Mouse (Mus musculus): ENCODE results near the gene Olfr132. TPM values are rescaled to one million over a fixed set of nuclear protein-coding genes. Genes with fewer than 3 reads are reported as not detected.
"Not testable (repeated sequence)": the region's sequence is repeated elsewhere in the genome, so short reads cannot be mapped to it uniquely, and the experiment has no call there.

Olfr132 gene
- not detected in 2 replicates for polyA plus RNA-seq (2015; fragmentation: Nextera tagmentation; extraction: Ambion mirVana)

GRCm38 (mm10) chr17:38134426-38134825 is at the start of gene Olfr132:
Olfr132 (minus strand) TSS chr17:38134526.
- Histone ChIP-seq H3K4me1 (no peaks in the 10 kb centered on the region), H3K27ac (replicated peaks) (no peak within 1 kb of the TSS), H3K36me3 (no peaks in the 10 kb centered on the region), H3K9ac (no peak within 1 kb of the TSS), H3K4me3 (replicated peaks) (no peak within 1 kb of the TSS), H3K4me2 (replicated peaks) (no peak within 1 kb of the TSS), H3K9me3 (replicated peaks) (no peaks in the 10 kb centered on the region), H3K27me3 (no peaks in the 10 kb centered on the region)
- 53% methylated on average over 1 of the region's 1 CpGs for WGBS
- ATAC-seq (ENCODE audit: insufficient number of reproducible peaks, low FRiP score, low TSS enrichment, low read depth): no peak

DNA sequence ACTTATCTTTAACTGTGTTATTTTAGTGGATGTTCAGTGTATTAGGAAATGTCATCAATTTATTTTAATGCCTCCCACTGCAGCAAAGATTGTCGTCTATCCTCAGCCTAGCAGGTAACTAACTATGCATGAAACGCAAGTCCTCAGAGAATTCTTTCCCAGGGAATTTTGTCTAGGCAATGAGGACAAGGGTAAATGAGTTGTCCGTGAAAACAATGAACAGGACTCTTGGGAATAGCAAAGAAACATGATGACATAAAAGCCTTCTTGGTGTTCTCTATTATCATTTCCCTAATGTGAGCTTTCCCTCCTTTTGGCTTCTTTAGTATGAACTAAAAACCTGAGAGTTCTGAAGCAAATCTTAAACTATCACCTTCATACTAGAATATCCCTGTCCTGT is 36.8 kb upstream of the Olfr132 start, which contains the start of gene Olfr134:
Gene Olfr134, plus strand, starts transcription at position 301 of the 400 bp plus-strand sequence.
- Histone ChIP-seq H3K9me3 (replicated peaks) (no peaks in the 10 kb centered on the region), H3K9ac (no peak within 1 kb of the TSS), H3K4me2 (replicated peaks) (no peak within 1 kb of the TSS), H3K4me3 (replicated peaks) (no peak within 1 kb of the TSS), H3K36me3 (no peaks in the 10 kb centered on the region), H3K27ac (replicated peaks) (no peak within 1 kb of the TSS), H3K4me1 (no peaks in the 10 kb centered on the region), H3K27me3 (no peaks in the 10 kb centered on the region)
- WGBS: 71% methylated on average over 3 of the region's 3 CpGs
- no peak for ATAC-seq (ENCODE audit: insufficient number of reproducible peaks, low FRiP score, low TSS enrichment, low read depth)

- H3K9ac ChIP-seq: no peak within 1 kb of the TSS
- H3K4me3 ChIP-seq (replicated peaks): no peak within 1 kb of the TSS
- H3K9me3 ChIP-seq (replicated peaks): no peaks in the 10 kb centered on the region
- no peaks in the 10 kb centered on the region for H3K36me3 ChIP-seq
- WGBS: 78% methylated on average over 2 of the region's 2 CpGs
- H3K27me3 ChIP-seq: no peaks in the 10 kb centered on the region
- no peak for ATAC-seq (ENCODE audit: insufficient number of reproducible peaks, low FRiP score, low TSS enrichment, low read depth)
- H3K27ac ChIP-seq (replicated peaks): no peak within 1 kb of the TSS
- H3K4me1 ChIP-seq: no peaks in the 10 kb centered on the region
- no peak within 1 kb of the TSS for H3K4me2 ChIP-seq (replicated peaks)
These were observed 10.7 kb upstream of the Olfr132 start, which contains the start of gene Olfr133 for GRCm38 (mm10) chr17:38144981-38145380. Olfr133 (plus strand) TSS chr17:38145281.

- H3K4me2 ChIP-seq (replicated peaks); H3K4me3 ChIP-seq (replicated peaks); H3K9me3 ChIP-seq (replicated peaks); H3K27me3 ChIP-seq; H3K4me1 ChIP-seq; H3K27ac ChIP-seq (replicated peaks); H3K9ac ChIP-seq; ATAC-seq (ENCODE audit: insufficient number of reproducible peaks, low FRiP score, low TSS enrichment, low read depth); H3K36me3 ChIP-seq: not testable (repeated sequence)
- 60% methylated on average over 3 of the region's 3 CpGs for WGBS
These were observed 9.0 kb downstream of the Olfr132 start for GRCm38 (mm10) chr17:38125371-38125770.

- not testable (repeated sequence) for H3K27me3 ChIP-seq; H3K27ac ChIP-seq (replicated peaks); H3K9ac ChIP-seq; H3K4me1 ChIP-seq; H3K36me3 ChIP-seq; ATAC-seq (ENCODE audit: insufficient number of reproducible peaks, low FRiP score, low TSS enrichment, low read depth); H3K9me3 ChIP-seq (replicated peaks); H3K4me3 ChIP-seq (replicated peaks); H3K4me2 ChIP-seq (replicated peaks)
- WGBS: 57% methylated on average over 1 of the region's 1 CpGs
These were observed 10.1 kb downstream of the Olfr132 start for GRCm38 (mm10) chr17:38124199-38124598.

DNA sequence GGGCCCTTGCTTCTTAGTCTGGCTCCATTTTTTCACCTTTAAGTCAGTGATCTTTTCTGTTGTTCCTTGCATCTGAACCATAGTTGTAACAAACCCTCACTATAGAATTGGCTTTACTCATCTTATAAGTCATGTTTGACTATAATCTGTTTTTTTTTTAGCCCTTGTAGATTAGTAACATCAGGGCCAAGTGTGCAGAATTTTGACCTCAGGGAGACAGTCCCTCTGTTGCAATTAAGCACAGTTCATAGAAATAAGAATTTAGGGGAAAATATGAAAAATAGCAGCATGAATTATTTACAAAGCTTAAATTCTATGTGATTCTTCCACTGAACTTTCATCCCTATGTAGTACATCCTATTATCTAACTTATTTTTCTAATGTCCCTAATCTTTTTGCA is 45.7 kb downstream of the Olfr132 start, which contains the start of gene Olfr131:
Gene Olfr131, minus strand, starts transcription at position 101 of the 400 bp plus-strand sequence.
- no peaks in the 10 kb centered on the region for H3K36me3 ChIP-seq
- no peak within 1 kb of the TSS for H3K27ac ChIP-seq (replicated peaks)
- no peaks in the 10 kb centered on the region for H3K4me1 ChIP-seq
- H3K9ac ChIP-seq: no peak within 1 kb of the TSS
- no peak within 1 kb of the TSS for H3K4me3 ChIP-seq (replicated peaks)
- ATAC-seq (ENCODE audit: insufficient number of reproducible peaks, low FRiP score, low TSS enrichment, low read depth): no peak
- H3K9me3 ChIP-seq (replicated peaks): 0 out of 2 replicates have a peak, but pooled peaks cover 5% of the 10 kb centered on the region
- no peaks in the 10 kb centered on the region for H3K27me3 ChIP-seq
- no peak within 1 kb of the TSS for H3K4me2 ChIP-seq (replicated peaks)

DNA sequence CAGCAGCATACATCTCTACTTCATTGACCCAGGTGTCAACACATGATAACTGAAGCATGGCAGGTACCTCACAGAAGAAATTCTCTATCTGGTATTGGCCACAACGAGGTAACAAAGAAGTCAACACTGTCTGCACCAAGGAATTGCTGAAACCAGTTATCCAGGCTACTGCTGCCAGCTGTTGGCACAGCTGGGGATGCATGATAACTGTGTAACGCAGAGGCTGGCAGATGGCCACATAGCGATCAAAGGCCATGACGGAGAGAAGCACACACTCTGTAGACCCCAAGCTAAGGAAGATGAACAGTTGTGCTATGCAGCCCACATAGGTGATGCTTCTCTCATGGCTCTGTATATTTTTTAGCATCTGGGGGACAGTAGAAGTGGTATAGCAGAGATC is 52.0 kb downstream of the Olfr132 start:
- no peak for ATAC-seq (ENCODE audit: insufficient number of reproducible peaks, low FRiP score, low TSS enrichment, low read depth)
- 79% methylated on average over 4 of the region's 4 CpGs for WGBS
- no peak overlapping the region for H3K9ac ChIP-seq
- no peaks in the 10 kb centered on the region for H3K9me3 ChIP-seq (replicated peaks)
- H3K27me3 ChIP-seq: no peaks in the 10 kb centered on the region
- H3K36me3 ChIP-seq: no peaks in the 10 kb centered on the region
- no peaks in the 10 kb centered on the region for H3K4me1 ChIP-seq
- H3K27ac ChIP-seq (replicated peaks): no peak overlapping the region
- H3K4me2 ChIP-seq (replicated peaks): no peak overlapping the region
- H3K4me3 ChIP-seq (replicated peaks): no peak overlapping the region

Other genes starting within 250 kb of the Olfr132 start
- gene Olfr127, start 234.1 kb downstream of the Olfr132 start, polyA plus RNA-seq (2015; fragmentation: Nextera tagmentation; extraction: Ambion mirVana): not detected in 2 replicates
- gene Olfr128, start 214.0 kb downstream of the Olfr132 start, polyA plus RNA-seq (2015; fragmentation: Nextera tagmentation; extraction: Ambion mirVana): not detected in 2 replicates
- not detected in 2 replicates for gene Olfr761, start 181.4 kb downstream of the Olfr132 start, polyA plus RNA-seq (2015; fragmentation: Nextera tagmentation; extraction: Ambion mirVana)
- gene Olfr129, start 74.4 kb downstream of the Olfr132 start, polyA plus RNA-seq (2015; fragmentation: Nextera tagmentation; extraction: Ambion mirVana): not detected in 2 replicates
- gene Olfr130, start 70.6 kb downstream of the Olfr132 start, polyA plus RNA-seq (2015; fragmentation: Nextera tagmentation; extraction: Ambion mirVana): not detected in 2 replicates
- gene Olfr131, start 45.8 kb downstream of the Olfr132 start, polyA plus RNA-seq (2015; fragmentation: Nextera tagmentation; extraction: Ambion mirVana): 0.11 TPM in 1 of 2 replicates, not detected in the other
- not detected in 2 replicates for gene Olfr133, start 10.8 kb upstream of the Olfr132 start, polyA plus RNA-seq (2015; fragmentation: Nextera tagmentation; extraction: Ambion mirVana)
- not detected in 2 replicates for gene Olfr134, start 36.9 kb upstream of the Olfr132 start, polyA plus RNA-seq (2015; fragmentation: Nextera tagmentation; extraction: Ambion mirVana)
- gene Olfr135, start 69.8 kb upstream of the Olfr132 start, polyA plus RNA-seq (2015; fragmentation: Nextera tagmentation; extraction: Ambion mirVana): not detected in 2 replicates
- gene Olfr138, start 126.5 kb upstream of the Olfr132 start, polyA plus RNA-seq (2015; fragmentation: Nextera tagmentation; extraction: Ambion mirVana): not detected in 2 replicates
- not detected in 2 replicates for gene Olfr137, start 173.0 kb upstream of the Olfr132 start, polyA plus RNA-seq (2015; fragmentation: Nextera tagmentation; extraction: Ambion mirVana)
- gene Olfr136, start 195.3 kb upstream of the Olfr132 start, polyA plus RNA-seq (2015; fragmentation: Nextera tagmentation; extraction: Ambion mirVana): not detected in 2 replicates